Mouse (Mus musculus): ENCODE data around the gene Stk16.

Gene Stk16

DNA sequence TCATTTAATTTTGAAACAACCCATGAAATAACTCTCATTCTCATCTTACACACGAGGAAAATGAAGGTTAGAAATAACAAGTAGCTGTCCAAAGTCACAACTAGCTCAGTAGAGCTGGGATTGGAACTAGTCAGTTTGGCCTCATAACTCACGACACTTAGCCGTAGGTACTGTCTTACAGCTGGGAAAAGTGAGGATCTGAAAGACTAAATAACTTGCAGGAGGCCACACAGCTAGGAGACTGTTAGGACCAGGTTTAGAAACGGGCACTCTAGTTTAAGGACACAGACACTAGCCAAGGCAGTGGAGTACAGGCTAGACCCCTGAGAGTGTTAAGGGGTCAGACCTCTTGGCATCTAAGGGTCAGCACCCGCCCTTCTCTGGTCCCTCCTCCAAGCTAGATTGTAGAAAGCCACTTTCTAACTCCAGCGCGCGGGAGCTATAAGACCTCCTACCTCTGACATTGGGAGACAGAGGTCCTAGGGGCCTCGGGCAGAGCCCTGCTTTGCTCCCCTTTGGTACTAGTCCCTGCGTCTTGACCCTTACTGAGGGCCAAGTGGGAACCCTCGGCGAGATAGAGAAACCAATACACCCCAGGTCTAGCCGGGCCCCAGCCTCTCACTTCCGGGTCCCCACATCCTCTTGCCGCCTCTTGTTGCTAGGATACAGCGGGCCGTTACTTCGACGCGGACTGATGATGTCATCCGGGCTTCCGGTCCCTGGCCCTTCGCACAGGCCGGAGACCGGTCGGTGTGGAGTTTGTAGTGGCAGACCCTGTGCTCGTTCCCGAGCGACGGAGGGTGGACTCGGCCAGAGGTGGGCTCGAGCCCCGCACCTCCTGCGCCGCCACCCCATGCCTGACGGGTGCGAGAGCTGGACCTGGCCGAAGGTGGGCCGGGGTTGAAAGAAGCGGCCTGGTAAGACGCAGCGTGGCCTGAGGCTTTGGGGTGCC, at the start of gene Stk16, which contains the start of gene Glb1l:
Gene Stk16, plus strand, starts transcription at position 703 of the 952 bp plus-strand sequence.
Gene Glb1l, minus strand, starts transcription at position 678 of the 952 bp plus-strand sequence.
- DNase-seq (ENCODE audit: extremely low spot score, low read depth, low spot score), result peak; percentile 89

DNA sequence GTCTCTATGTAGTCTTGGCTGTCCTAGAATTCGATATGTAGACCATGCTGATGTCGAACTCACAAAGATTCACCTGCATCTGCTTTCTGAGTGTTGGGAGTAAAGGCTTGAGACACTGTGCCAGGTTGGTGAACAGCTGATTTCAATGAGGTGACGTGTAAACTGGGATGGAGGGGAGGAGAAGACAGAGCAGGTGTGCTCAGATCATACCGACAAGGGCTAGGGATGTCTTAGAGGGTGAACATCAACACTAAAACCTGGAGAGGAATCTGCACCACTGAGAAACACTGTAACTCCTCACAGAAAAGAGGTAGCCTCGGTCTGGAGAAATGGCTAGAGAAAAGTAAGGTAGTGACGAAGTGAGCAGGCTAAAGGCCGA, 42.6 kb upstream of the Stk16 start:
- no peak for DNase-seq (ENCODE audit: extremely low spot score, low read depth, low spot score)

DNA sequence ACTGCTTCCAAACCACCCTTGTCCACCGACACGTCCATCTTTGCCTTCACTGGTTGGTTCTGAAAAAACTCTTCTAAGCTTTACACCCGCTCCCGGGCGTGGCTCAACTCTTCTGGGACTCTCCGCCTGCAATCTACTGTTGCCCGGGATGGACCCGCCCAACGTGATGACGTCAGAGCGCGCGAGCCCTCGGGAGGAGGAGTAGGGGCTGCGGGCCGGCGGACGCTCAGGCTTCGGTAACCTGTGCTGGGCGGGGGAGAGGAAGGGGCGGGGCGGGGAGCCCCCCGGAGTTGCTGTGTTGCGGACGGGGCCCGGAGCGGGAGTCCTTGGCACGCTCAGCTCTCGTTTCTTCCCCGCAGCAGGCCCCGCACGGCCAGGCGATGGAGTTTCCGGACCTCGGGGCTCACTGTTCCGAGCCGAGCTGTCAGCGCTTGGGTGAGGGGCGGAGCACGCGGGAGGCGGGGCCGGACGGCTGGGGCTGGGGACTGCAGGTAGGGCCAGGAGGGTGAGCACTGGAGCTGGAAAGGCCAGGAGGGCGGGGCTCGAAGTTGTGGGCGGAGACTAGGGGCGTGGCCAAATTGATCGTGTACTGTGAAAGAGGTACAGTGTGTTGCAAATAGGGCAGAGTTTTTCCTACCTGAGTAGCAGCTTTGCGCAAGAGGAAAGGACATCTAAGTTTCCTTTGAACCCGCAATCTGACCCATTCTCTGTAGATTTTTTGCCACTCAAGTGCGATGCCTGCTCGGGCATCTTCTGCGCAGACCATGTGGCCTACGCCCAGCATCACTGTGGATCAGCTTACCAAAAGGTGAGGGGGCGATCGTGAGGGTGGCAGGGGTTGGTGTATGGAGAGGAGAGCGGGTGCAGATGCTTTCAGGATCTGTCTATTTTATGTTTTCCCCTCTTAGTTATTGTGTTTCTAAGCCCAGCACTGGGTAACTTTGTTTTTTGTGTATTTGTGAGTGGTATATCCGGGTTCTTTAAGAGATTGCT, 41.9 kb upstream of the Stk16 start, which contains the start of gene Zfand2b:
Gene Zfand2b, plus strand, starts transcription at position 175 of the 993 bp plus-strand sequence.
- peak; percentile 70 for DNase-seq (ENCODE audit: extremely low spot score, low read depth, low spot score)

DNA sequence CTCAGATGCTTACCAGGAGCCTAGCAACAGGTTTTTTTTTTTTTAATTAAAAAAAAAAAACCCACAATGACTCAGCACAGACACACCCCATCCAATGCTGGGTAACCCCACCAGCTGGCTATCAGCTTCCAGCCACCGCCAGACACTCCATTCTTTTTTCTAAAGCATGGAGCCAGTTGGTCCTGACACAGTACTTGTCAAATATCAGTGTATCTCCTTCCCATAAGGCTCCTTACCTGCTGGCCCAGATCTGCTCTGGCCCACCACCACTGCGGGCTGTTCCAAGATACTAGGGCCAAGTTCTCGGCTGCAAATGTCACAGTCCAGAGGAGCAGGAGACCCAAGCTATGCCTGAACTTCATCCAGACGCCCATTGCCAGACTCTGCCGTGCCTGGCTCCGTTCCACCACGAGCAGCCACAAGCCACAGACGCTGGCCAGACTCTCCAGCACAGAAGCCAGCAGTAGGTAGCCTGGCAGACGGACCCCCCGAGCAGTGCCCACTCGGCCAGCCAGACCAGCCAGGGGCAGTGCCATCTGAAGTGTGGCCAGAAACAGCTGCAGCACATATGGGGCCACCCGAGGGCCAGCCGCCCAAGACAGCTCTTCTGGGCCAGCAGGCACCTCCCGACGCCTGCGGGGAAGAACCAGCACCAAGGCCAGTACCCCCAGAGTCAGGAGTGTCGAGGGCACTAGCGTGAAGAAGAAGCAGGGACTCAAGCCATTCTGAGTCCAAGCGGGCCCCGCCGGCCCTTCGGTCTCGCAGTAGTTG, 31.1 kb upstream of the Stk16 start:
- DNase-seq (ENCODE audit: extremely low spot score, low read depth, low spot score), result no peak

DNA sequence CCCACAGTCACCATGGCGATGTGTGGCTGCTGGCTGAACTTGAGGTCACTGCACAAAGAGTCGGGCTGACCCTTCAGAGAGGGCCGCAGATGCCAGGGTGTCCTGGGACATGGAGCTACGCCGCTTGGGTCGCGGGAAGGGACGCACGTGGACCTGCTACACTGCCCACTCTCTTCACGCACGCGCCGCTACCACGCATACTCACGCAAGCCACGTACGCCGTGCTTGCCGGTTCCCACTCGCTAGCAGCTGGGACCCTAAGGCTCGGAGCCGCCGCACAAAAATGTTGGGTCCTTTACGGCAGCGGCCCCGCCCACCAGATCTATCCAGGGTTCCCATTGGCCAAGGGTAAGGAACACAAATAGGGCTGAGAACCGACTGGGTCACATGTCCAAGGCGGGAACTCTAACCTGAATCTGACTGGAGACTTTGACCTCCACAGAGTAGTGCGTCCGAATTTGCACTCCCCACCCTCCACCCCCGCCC, 30.5 kb upstream of the Stk16 start, which contains the start of gene Abcb6:
Gene Abcb6, minus strand, starts transcription at position 288 of the 486 bp plus-strand sequence.
- DNase-seq (ENCODE audit: extremely low spot score, low read depth, low spot score), result peak; percentile 67

DNA sequence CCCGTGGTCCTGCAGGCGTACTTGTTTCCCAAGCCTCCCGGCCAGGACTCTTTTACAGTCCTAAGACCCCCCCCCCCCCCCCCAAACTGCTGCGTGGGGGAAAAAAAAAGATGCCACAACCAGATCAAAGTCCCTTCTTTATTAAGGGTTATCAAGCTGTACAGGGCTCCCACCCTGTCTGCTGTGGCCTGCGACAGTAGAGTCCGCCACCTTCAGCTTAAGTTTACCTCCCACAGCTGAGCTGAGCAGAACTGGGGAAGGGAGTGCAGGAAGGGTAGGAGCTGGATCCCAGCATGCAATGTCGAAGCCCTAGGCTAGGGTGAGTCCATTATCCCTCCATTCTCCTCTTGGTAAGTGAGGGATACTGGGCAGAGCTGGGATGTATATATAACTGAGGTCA, 29.9 kb upstream of the Stk16 start:
- DNase-seq (ENCODE audit: extremely low spot score, low read depth, low spot score), result no peak

DNA sequence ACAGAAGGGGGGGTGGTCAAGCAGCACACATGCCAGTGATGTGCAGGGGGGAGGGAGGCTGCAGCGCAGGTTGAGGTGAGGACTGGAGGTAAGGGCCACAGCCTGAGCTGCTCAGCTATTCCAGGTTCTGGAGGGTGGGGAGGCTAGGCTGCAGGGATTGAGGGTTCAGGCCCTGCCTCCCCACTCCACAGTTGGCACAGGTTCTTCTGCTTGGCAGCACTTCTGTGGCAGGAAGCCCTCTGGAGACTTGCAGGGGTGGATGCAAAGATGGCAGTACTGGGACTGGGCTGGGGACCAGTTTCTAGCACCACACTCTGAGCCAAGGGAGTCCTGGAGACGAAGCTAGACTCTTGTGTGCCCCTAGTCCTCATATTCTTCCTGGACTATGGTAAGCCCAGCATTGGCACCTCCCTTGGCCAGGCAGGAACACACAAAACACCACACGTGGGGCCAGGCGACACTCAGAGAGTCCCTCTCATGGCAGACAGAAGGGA, 29.2 kb upstream of the Stk16 start:
- DNase-seq (ENCODE audit: extremely low spot score, low read depth, low spot score), result no peak

DNA sequence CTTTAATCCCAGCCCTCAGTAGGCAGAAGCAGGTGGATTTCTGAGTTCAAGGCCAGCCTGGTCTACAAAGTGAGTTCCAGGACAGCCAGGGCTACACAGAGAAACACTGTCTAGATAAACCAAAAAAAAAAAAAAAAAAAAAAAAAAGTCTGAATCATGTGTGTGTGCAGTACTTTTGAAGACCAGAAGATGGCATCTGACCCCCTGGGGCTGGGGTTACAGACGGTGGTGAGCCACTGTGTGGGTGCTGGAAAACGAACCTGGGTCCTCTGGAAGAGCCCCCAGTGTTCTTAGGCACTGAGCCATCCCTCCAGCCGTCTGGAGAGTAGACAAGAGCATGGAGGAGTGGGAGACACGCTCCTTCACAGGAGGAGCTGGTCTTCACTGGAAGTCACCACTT, 28.5 kb upstream of the Stk16 start:
- no peak for DNase-seq (ENCODE audit: extremely low spot score, low read depth, low spot score)

DNA sequence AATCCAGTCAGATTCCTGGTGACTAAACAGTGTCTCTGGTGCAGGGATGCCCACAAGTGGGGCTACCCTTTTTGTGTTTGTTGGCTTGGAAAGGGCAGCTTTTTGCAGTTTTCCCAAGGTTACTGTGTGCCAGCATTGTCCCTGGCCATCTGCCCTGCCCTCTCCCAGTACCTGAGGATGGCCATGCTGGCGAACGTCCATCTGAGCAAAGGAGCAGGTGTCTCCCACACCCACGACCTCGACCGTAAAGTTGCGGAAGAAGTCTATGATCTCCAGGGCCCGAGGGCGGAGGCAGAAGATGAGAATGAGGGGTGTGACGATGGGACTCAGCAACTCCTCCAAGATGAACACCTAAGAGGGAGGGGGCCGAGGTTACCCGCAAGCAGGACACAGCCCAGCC, 25.1 kb upstream of the Stk16 start:
- no peak for DNase-seq (ENCODE audit: extremely low spot score, low read depth, low spot score)

DNA sequence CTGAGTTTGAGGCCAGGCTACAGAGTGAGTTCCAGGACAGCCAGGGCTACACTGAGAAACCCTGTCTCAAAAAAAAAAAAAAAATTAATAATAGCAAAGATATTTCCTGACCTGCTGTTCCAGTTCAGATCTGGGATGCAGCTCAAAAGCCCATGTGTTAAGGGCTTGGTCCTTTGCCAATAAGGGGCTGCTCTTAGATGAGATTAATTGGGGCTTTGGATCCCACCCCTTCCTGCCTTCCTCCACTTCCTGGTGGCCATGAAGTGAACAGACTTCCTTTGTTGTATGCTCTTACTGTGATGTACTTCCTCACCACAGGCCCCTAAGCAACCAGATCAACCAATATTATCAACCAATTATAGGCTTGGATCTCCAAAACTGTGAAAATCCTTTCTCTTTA, 23.5 kb upstream of the Stk16 start:
- no peak for DNase-seq (ENCODE audit: extremely low spot score, low read depth, low spot score)

DNA sequence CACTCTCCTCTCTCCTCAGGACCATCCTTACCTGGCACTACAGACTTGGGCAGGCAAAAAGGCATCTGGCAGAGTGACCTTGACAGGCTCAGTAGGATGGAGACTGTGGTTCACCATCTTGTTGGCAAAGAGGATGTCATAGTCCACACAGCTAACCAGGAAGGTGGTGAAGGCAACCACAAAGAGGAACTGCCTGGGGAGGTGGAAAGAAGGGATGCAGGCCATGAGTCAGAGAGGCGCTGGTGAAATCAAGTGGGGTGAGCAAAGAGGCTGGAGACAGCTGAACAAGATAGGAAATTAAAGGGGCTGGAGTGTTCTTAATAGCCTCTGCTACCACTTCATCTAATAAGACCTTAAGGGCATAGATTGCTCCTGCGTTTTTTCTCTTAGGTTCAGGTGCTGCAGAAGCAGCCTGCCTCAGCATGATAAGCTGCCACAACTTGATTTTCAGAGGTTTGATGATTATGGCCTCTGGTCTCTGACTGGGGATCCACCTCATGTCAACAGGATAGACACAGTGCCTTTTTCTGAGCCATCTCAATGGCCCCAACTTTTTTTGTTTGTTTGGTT, 22.6 kb upstream of the Stk16 start:
- no peak for DNase-seq (ENCODE audit: extremely low spot score, low read depth, low spot score)

DNA sequence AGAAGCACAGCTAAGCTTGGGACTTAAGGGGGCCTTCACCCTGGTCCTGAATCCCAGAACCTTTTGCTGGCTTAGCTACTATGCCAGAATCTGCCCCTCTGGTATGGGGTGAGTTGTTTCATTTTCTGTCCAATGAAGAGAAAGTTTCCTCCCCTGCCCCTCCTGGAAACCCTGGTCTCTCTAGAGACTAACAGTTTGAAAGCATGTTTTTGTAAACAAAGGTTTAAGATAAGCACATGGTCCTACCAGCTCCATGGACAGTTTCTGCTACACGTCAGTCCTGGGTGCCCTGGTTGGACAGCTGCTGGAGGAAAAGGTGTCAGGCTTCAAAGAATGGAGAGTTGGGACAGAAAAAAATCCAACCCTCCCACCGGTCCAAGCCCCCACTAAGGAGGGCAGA, 20.1 kb upstream of the Stk16 start:
- no peak for DNase-seq (ENCODE audit: extremely low spot score, low read depth, low spot score)

DNA sequence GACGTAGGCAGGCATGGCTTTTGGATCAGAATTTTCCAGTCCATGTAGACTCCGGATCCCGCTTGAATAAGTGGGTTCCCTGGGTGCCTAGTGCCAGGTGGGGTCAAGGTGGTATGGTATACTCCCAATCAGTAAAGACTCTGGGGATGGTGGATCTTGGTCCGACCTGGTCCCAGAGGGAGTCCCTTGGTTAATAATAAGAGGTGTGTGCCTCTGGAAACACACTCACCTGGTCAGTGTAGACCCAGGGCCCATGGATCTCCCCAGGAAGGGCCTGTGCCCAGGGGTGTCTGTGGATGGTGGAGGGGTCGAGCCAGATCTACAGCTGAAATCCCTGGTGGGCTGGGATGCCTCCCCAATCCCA, 19.4 kb upstream of the Stk16 start:
- DNase-seq (ENCODE audit: extremely low spot score, low read depth, low spot score), result no peak

DNA sequence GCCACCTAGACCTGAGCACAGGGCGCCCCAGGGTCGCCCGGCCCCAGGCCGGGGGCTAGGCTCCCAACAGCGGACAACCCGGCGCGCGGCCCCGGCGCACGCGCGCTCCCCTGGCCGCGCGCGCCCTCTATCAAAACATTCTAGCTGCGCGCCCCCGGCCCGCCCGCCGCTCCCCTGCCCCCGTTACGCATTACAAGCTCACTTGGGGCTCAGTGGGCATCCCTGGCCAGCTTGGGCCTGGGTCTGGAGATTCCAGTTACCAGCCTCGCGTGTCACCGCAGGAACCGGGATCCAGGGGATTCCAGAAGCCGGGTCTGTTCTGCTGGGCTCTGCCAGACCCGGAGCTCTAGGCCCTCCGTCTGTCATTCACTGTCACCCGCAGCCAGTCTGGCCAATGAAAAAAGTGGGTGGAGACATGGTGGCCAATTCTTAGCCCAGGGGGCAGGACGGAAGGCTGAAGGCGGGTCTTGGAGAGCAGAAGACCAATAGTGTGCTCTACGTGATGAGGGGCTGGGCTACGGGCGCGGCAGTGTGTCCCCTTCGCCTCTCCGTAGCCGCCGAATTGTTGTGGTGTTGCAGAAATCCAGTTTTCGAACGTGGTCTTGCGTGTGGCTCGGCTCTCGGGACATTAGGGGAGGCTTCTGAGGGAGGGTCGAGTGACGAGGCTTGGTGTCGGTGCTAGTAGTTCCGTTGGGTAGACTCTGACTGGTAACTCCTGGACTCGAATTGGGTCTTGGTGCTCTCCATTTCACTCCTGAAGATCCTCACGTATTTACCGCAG, 18.8 kb upstream of the Stk16 start, which contains the start of the genes Ankzf1 and Atg9a:
Gene Ankzf1, plus strand, starts transcription at position 530 of the 781 bp plus-strand sequence.
Gene Atg9a, minus strand, starts transcription at position 575 of the 781 bp plus-strand sequence.
- DNase-seq (ENCODE audit: extremely low spot score, low read depth, low spot score), result peak; percentile 86

DNA sequence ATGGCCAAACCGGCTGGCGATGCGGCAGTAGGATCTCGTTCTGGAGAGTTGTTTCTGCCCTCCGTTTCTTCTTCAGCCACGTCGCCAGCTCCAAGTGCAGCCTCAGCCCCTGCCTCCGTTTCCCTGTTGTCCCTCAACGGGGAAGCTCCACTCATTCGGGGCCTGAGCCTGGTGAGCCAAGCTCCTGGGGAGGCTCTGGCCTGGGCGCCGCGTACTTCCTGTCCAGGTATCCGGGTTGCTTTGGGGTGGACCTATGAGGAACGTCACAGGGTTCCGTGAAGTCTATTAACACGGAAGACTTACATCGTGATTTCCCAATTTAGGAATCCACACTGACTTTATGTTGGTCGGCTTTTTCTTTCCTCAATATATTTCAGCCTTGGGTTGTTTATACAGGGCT, 18.2 kb upstream of the Stk16 start:
- DNase-seq (ENCODE audit: extremely low spot score, low read depth, low spot score), result no peak

DNA sequence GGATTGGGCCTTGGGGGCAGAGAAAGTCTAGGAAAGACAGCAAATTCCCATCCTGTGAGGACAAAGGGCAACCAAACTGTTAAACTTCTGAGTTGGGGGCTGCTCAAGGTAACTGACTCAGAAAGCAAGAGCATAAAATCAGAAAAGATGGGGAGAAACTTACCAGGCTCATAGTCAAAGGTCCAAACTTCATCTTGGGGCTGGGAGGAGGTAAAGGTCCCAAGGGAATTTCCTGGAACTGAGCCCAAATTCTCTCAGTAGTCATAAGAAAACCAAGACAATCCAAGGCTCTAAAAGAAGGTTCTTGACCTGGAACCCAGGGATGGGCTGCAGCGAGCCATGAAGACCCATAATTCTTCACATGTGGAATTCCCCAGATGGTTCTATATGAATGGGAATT, 9.4 kb upstream of the Stk16 start:
- no peak for DNase-seq (ENCODE audit: extremely low spot score, low read depth, low spot score)

DNA sequence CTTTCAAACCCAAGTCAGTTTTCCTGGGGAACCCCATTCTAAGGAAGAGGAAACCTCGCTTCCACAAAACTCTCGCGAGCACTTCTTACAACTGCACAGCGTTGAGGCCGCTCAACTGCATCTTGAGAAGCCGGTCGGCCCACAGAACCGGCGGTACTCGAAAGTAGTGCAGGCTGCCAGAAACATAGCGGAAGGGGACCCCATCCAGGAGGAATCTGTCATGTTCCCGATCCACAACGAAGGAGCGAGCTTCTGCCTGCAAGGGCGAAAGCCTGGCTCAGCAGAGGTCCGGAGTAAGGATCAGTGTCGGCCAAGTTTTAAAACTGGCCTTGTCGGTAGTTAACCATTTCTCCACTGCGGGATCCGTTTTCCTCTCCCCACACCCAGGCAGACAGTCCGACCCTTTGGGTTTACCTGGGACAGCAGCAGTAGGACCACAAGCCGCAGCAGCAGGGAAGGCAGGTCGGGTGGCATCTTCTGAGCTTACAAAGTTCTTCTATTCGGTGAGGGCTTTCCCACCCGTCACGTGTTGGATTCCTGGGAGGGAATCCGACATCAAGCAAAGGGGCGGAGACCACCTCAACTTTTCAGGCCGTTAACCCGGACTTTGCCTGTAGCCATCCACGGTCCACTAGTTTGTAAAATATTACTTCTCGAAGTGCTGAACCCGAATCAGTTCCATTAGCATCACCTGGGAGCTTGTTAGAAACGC, 1.5 kb upstream of the Stk16 start:
- no peak for DNase-seq (ENCODE audit: extremely low spot score, low read depth, low spot score)

DNA sequence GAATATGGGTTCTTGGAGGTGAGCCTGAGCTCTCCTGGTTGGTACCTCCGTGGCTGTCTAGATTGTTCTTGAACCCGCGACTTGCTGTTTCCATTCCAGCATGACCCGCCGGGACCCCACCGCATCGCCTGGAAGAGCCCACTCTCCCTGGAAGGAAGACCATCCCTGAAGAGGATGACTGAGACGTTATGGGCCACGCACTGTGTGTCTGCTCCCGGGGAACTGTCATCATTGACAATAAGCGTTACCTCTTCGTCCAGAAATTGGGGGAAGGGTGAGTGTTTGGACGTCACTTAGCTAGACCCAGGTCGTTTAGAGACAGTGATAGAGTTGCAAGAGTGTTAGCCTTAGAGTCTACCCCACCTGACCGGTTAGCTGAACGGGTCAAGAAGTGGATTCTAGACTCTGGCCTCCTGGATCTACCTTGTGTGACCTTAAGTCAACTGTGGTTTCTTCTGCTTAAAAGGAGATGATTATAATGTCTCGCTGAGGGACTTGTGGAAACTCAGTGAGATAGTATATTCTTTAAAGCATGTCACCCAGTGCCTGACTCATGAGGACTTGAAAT, 587 bp downstream of the Stk16 start:
- DNase-seq (ENCODE audit: extremely low spot score, low read depth, low spot score), result no peak
